Mouse (Mus musculus) gastrocnemius, adult 2 months (tissue): ENCODE results near the gene Top3a. TPM values are rescaled to one million over a fixed set of nuclear protein-coding genes. Genes with fewer than 3 reads are reported as not detected.

Experiments
- DNase-seq: peaks from one replicate; pipeline ENCODE4 v3.0.0; 2022
- H3K27ac ChIP-seq: fragments of 200-600 bp; 2 replicates; pipeline ENCODE4 v1.8.1; 2022; ENCODE audit warnings: mild to moderate bottlenecking
- H3K4me3 ChIP-seq: fragments of 200-600 bp; 2 replicates; pipeline ENCODE4 v1.8.1; 2022; ENCODE audit warnings: mild to moderate bottlenecking, moderate library complexity
- CTCF ChIP-seq: fragments of 200-600 bp; IDR thresholded peaks from 2 replicates; pipeline ENCODE4 v1.8.1; 2022; ENCODE audit warnings: antibody characterized with exemption, mild to moderate bottlenecking, moderate library complexity
- intact Hi-C: fragments of 180-260 bp; cut with DNase I; formaldehyde crosslinking; loops from one replicate; pipeline ENCODE4 v1.15.1; 2025
- total RNA-seq, 2 experiments: library from RNA; stranded (reverse); gene quantifications; 2 replicates each; pipeline ENCODE4 v1.2.3; 2021

The Top3a gene
- total RNA-seq, 2 experiments from 2014 or later: 4.5 to 4.7 TPM

- no peak for DNase-seq
Measured at GRCm38 (mm10) chr11:60727392-60728140, 49.6 kb downstream of the Top3a start.

GRCm38 (mm10) chr11:60726601-60727391 is 50.4 kb downstream of the Top3a start, which contains the start of gene Flii:
Gene Flii (minus strand): TSS chr11:60727263.
- H3K4me3 ChIP-seq: peak within 1 kb of the TSS; percentile 79
- intact Hi-C loops: loop anchor here (1.0 to 2.0 kb wide), 2 partner anchors 18 to 27 kb away; partner anchors contain the start of gene Llgl1
- H3K27ac ChIP-seq: peak within 1 kb of the TSS; percentile 97
- TF ChIP-seq CTCF: peak; percentile 78
- peak; percentile 91 for DNase-seq

More at GRCm38 (mm10) chr11:60727392-60728140, 49.6 kb downstream of the Top3a start:
- intact Hi-C loops: loop anchor here (1.0 to 2.0 kb wide), 5 partner anchors 19 to 205 kb away; partner anchors contain the start of genes Llgl1, Map2k3, Smcr8 and Tmem11
- TF ChIP-seq CTCF: no peak
- H3K27ac ChIP-seq: peak overlapping the region; percentile 97
- peak overlapping the region; percentile 79 for H3K4me3 ChIP-seq

DNA sequence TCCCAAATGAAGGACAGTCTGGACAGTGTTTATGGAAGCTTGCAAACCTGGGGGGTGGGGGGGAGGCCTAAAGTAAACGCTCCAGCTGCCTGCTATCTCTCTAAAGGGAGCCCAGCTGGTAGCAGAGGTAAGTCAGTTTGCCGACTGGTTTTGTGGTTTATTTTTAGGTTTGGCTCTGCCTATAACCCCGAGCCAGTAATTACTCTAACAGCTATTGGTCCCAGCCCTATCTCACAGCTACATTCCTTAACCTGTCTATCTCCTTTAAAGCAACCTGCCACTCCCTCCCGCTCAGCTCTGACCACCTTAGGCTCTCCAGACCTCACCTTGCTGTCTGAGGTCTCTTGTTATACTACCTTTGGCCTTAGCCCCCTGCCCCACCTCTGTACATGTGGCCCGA is 57.9 kb downstream of the Top3a start:
- DNase-seq: no peak
- Histone ChIP-seq H3K4me3 (no peak overlapping the region), H3K27ac (no peak overlapping the region)
- intact Hi-C loops: no loop called here
- no peak for TF ChIP-seq CTCF

GRCm38 (mm10) chr11:60715833-60716232 is 61.3 kb downstream of the Top3a start:
- intact Hi-C loops: no loop called here
- Histone ChIP-seq H3K4me3 (no peak overlapping the region), H3K27ac (no peak overlapping the region)
- peak; percentile 14 for DNase-seq
- TF ChIP-seq CTCF: no peak

- TF ChIP-seq CTCF: no peak
Measured at GRCm38 (mm10) chr11:60712639-60713255, 64.4 kb downstream of the Top3a start.

DNA sequence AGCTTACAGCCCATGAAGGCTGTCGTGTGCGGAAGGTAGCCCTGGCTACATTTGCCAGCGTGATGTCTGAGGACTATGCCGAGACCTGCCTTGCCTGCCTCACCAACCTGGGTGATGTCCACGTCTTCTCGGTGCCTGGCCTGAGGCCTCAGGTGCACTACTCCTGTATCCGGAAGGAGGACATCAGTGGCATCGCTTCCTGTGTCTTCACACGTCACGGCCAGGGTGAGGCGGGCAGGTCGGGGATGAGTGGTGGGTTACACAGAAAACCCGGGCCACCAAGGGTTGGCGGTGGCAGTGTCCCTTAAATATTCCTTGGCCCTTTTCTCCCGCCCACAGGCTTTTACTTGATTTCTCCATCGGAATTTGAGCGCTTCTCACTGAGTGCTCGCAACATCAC is 65.1 kb downstream of the Top3a start:
- no peak for TF ChIP-seq CTCF
- no peak overlapping the region for H3K27ac ChIP-seq
- no peak for DNase-seq
- no peak overlapping the region for H3K4me3 ChIP-seq
- intact Hi-C loops: no loop called here

More at GRCm38 (mm10) chr11:60712639-60713255, 64.4 kb downstream of the Top3a start:
- intact Hi-C loops: no loop called here
- H3K4me3 ChIP-seq: no peak overlapping the region
- peak; percentile 16 for DNase-seq
- H3K27ac ChIP-seq: no peak overlapping the region

GRCm38 (mm10) chr11:60711218-60711617 is 65.9 kb downstream of the Top3a start:
- Histone ChIP-seq H3K27ac (no peak overlapping the region), H3K4me3 (no peak overlapping the region)
- intact Hi-C loops: no loop called here
- no peak for TF ChIP-seq CTCF
- peak; percentile 15 for DNase-seq

GRCm38 (mm10) chr11:60709481-60710465 is 67.4 kb downstream of the Top3a start:
- H3K4me3 ChIP-seq: no peak overlapping the region
- DNase-seq: peak; percentile 19
- TF ChIP-seq CTCF: no peak
- intact Hi-C loops: loop anchor here (2.0 kb wide), 1 partner anchor 17 kb away; the partner anchor contains the start of gene Flii
- peak overlapping the region; percentile 96; the same call in 1 of the 2 replicates for H3K27ac ChIP-seq

GRCm38 (mm10) chr11:60708631-60709030 is 68.5 kb downstream of the Top3a start:
- peak; percentile 27 for DNase-seq
- TF ChIP-seq CTCF: no peak
- Histone ChIP-seq H3K27ac (peak overlapping the region; percentile 96), H3K4me3 (no peak overlapping the region)
- intact Hi-C loops: loop anchor here (2.0 kb wide), 1 partner anchor 18 kb away; the partner anchor contains the start of gene Flii

DNA sequence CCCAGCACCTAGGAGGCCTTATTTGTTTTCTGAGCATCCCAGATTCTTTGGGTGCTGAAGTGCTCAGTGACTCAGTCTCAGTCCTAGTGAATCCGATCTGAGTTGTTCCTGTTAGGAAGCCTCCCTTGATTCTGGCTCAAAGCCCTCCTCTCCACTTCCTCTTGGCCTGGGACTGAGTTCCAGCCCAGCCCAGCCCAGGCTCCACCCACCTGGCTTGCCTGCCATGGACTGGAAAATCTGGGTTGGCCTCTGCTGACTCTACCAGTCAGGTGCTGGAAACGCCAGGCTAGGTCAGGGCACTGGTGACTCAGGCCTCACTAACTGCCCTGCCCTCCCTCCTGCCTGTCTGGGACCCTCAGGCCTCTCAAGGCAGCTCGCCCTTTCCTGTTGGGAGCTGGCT is 69.5 kb downstream of the Top3a start:
- intact Hi-C loops: loop anchor here (2.0 kb wide), 1 partner anchor 19 kb away; the partner anchor contains the start of gene Flii
- TF ChIP-seq CTCF: no peak
- Histone ChIP-seq H3K27ac (peak overlapping the region; percentile 96), H3K4me3 (peak overlapping the region; percentile 58)
- DNase-seq: peak; percentile 96
